Mouse (Mus musculus): ENCODE results near the gene Tekt1. TPM values are rescaled to one million over a fixed set of nuclear protein-coding genes. Genes with fewer than 3 reads are reported as not detected.

Tekt1 gene
- polyA plus RNA-seq, 1 experiment = not detected

DNA sequence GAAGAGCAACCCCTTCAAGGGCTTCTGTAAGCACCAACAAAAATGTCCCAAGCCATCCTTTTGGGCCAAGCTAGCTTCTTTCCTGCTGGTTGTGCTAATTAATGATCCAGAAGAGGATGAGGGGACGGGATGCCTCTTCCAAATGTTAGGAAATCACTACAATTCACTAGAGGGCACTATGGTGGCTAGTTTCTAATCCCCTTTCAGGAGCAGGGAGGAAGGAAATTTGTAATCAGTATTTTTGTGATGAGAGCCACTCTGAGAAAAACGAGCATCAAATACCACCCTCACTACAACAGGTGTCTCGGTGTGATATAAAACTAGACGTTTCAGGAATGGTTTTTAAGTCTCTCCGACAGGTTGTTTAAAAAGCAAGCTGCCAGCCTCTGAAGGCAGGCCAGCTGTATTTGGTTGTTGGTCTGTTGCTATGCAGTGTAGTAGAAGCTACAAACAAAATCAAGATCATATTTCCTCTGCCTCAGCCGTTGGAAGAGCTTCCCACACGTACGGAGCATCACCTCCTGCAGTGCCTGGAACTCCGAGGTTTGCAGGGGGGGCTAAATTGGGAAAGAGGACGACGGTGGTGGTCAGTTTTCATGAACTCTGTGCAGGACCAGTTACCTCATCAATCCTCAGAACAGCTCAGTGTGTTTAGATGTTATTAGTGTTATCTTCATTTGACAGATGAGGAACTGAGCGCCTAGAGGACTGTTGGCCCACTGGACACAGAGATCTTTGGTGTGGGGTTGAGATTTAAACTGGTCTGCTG, 7.8 kb upstream of the Tekt1 start:
- TF ChIP-seq CTCF (IDR thresholded peaks at IDR 0.05; ENCODE audit: insufficient read depth, low read depth, low read length) (no peak), POLR2A (IDR thresholded peaks at IDR 0.05; ENCODE audit: insufficient read depth, low read depth, low read length) (no peak)
- Histone ChIP-seq H3K27ac (ENCODE audit: insufficient read depth, low read depth, low read length) (no peak overlapping the region), H3K4me3 (ENCODE audit: insufficient read depth, low read depth, low read length) (no peak overlapping the region), H3K4me1 (ENCODE audit: control insufficient read depth, insufficient read depth, low read length) (peaks cover 6% of the 10 kb centered on the region; the same call in 1 of the 2 replicates)
- 21% methylated on average over 12 of the region's 12 CpGs for WGBS

- TF ChIP-seq POLR2A (IDR thresholded peaks at IDR 0.05; ENCODE audit: insufficient read depth, low read depth, low read length) = no peak
- TF ChIP-seq CTCF (IDR thresholded peaks at IDR 0.05; ENCODE audit: insufficient read depth, low read depth, low read length) = no peak
- Histone ChIP-seq H3K4me3 (ENCODE audit: insufficient read depth, low read depth, low read length) (no peak overlapping the region), H3K4me1 (ENCODE audit: control insufficient read depth, insufficient read depth, low read length) (peaks cover 6% of the 10 kb centered on the region; the same call in 1 of the 2 replicates), H3K27ac (ENCODE audit: insufficient read depth, low read depth, low read length) (no peak overlapping the region)
- WGBS = 50% methylated on average over 11 of the region's 11 CpGs
These were observed 5.9 kb upstream of the Tekt1 start for GRCm38 (mm10) chr11:72367934-72368674.

DNA sequence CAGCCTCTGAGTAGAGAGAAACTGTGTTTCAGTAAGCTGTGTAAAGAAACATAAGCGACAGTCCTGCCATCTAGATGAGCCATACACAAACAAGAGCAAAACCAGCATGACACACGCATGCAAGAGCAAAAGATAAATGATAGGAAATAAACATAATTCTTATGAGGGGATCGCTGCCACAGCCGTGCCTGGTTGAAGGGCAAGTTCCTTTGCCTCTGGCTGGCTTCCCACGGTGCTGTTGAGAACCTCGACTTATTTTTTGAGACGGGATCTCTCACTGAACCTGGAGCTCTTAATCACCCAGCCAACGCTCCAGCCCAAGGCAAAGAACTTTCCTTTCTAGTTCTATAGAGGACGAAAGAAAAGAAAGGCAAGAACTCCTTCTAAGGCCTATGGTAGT, 3.9 kb upstream of the Tekt1 start:
- H3K27ac ChIP-seq (ENCODE audit: insufficient read depth, low read depth, low read length) = no peak overlapping the region
- TF ChIP-seq CTCF (IDR thresholded peaks at IDR 0.05; ENCODE audit: insufficient read depth, low read depth, low read length) (no peak), POLR2A (IDR thresholded peaks at IDR 0.05; ENCODE audit: insufficient read depth, low read depth, low read length) (no peak)
- peaks cover 11% of the 10 kb centered on the region for H3K4me1 ChIP-seq (ENCODE audit: control insufficient read depth, insufficient read depth, low read length)
- no peak overlapping the region for H3K4me3 ChIP-seq (ENCODE audit: insufficient read depth, low read depth, low read length)
- WGBS = 91% methylated on average over 9 of the region's 9 CpGs

DNA sequence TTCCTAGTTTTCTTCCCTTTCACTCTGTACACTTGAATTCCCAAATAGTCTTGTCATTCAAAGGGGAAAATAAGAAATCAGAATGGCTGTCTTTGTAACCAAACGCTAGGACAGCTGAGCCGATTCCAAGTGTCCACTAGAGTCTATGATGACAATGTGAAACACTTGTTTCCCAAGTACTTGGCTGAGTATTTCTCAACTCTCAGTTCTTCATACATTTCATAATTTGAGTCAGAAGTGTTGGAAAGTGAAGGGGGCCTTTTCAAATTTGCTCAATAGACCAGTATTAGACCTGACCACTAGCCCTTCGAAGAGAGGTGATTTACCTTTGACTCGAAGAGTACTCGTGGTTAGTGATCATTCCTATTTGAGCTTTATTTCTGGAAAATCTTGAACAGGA, 2.3 kb upstream of the Tekt1 start:
- WGBS = 99% methylated on average over 5 of the region's 5 CpGs

GRCm38 (mm10) chr11:72363523-72364240, 1.4 kb upstream of the Tekt1 start:
- TF ChIP-seq CTCF (IDR thresholded peaks at IDR 0.05; ENCODE audit: insufficient read depth, low read depth, low read length) = no peak
- no peak for TF ChIP-seq POLR2A (IDR thresholded peaks at IDR 0.05; ENCODE audit: insufficient read depth, low read depth, low read length)
- Histone ChIP-seq H3K4me3 (ENCODE audit: insufficient read depth, low read depth, low read length) (no peak overlapping the region), H3K27ac (ENCODE audit: insufficient read depth, low read depth, low read length) (no peak overlapping the region), H3K4me1 (ENCODE audit: control insufficient read depth, insufficient read depth, low read length) (peaks cover 9% of the 10 kb centered on the region)
- 78% methylated on average over 8 of the region's 8 CpGs for WGBS

More for the DNA sequence above, 2.3 kb upstream of the Tekt1 start:
- no peak overlapping the region for H3K27ac ChIP-seq (ENCODE audit: insufficient read depth, low read depth, low read length)
- H3K4me1 ChIP-seq (ENCODE audit: control insufficient read depth, insufficient read depth, low read length) = peaks cover 9% of the 10 kb centered on the region
- no peak overlapping the region for H3K4me3 ChIP-seq (ENCODE audit: insufficient read depth, low read depth, low read length)
- TF ChIP-seq POLR2A (IDR thresholded peaks at IDR 0.05; ENCODE audit: insufficient read depth, low read depth, low read length) = no peak
- no peak for TF ChIP-seq CTCF (IDR thresholded peaks at IDR 0.05; ENCODE audit: insufficient read depth, low read depth, low read length)

- 7% methylated on average over 42 of the region's 42 CpGs for WGBS
- H3K4me1 ChIP-seq (ENCODE audit: control insufficient read depth, insufficient read depth, low read length) = peaks cover 4% of the 10 kb centered on the region
- TF ChIP-seq CTCF (IDR thresholded peaks at IDR 0.05; ENCODE audit: insufficient read depth, low read depth, low read length) = no peak
- no peak overlapping the region for H3K27ac ChIP-seq (ENCODE audit: insufficient read depth, low read depth, low read length)
- peak overlapping the region; percentile 55 for H3K4me3 ChIP-seq (ENCODE audit: insufficient read depth, low read depth, low read length)
These were observed 576 bp downstream of the Tekt1 start for GRCm38 (mm10) chr11:72361385-72362346.

- 33% methylated on average over 20 of the region's 20 CpGs for WGBS
- peak; percentile 58 for TF ChIP-seq CTCF (IDR thresholded peaks at IDR 0.05; ENCODE audit: insufficient read depth, low read depth, low read length)
- TF ChIP-seq POLR2A (IDR thresholded peaks at IDR 0.05; ENCODE audit: insufficient read depth, low read depth, low read length) = no peak
- peaks cover 4% of the 10 kb centered on the region; the same call in 1 of the 2 replicates for H3K4me1 ChIP-seq (ENCODE audit: control insufficient read depth, insufficient read depth, low read length)
- no peak overlapping the region for H3K4me3 ChIP-seq (ENCODE audit: insufficient read depth, low read depth, low read length)
- no peak overlapping the region for H3K27ac ChIP-seq (ENCODE audit: insufficient read depth, low read depth, low read length)
These were observed 7.1 kb downstream of the Tekt1 start for GRCm38 (mm10) chr11:72354971-72355728.
